Mouse (Mus musculus): ENCODE measurements around the gene Pyroxd2. TPM values are rescaled to one million over a fixed set of nuclear protein-coding genes. Genes with fewer than 3 reads are reported as not detected.

Gene Pyroxd2
- polyA plus RNA-seq (2017; shearing (Covaris generic)), result 1.1 TPM

GRCm38 (mm10) chr19:42752363-42752931 lies at the start of gene Pyroxd2:
Gene Pyroxd2 (minus strand): TSS chr19:42752775.

GRCm38 (mm10) chr19:42779531-42780155 lies 27.1 kb upstream of the Pyroxd2 start, which contains the start of gene Hps1:
Gene Hps1 (minus strand): TSS chr19:42779978.

Other genes with a start within 250 kb of the Pyroxd2 start
- gene R3hcc1l, start 234.0 kb downstream of the Pyroxd2 start, polyA plus RNA-seq (2017; shearing (Covaris generic)), result 52.6 TPM
- 0.38 TPM for gene Loxl4, start 140.0 kb downstream of the Pyroxd2 start, polyA plus RNA-seq (2017; shearing (Covaris generic))
- gene Hps1, start 27.2 kb upstream of the Pyroxd2 start, polyA plus RNA-seq (2017; shearing (Covaris generic)), result 41.9 TPM

All from CD4-positive, CD25-positive, alpha-beta regulatory T cell, adult 9 weeks (primary cell).